Mouse (Mus musculus): ENCODE measurements around the gene Prm1.

Gene Prm1

GRCm38 (mm10) chr16:10783883-10784792 lies 21.5 kb downstream of the Prm1 start:
- in situ Hi-C loops (cut with MboI, MseI): loop anchor here (10.0 kb wide), 1 partner anchor 51 kb away; the partner anchor contains the start of gene Rmi2

GRCm38 (mm10) chr16:10783451-10783850 lies 22.2 kb downstream of the Prm1 start:
- in situ Hi-C loops (cut with MboI, MseI): loop anchor here (10.0 kb wide), 1 partner anchor 51 kb away; the partner anchor contains the start of gene Rmi2

- in situ Hi-C loops (cut with MboI, MseI): loop anchor here (10.0 kb wide), 1 partner anchor 52 kb away; the partner anchor contains the start of gene Rmi2
Measured at GRCm38 (mm10) chr16:10783152-10783434, 22.5 kb downstream of the Prm1 start.

GRCm38 (mm10) chr16:10782377-10783151 lies 23.1 kb downstream of the Prm1 start:
- in situ Hi-C loops (cut with MboI, MseI): loop anchor here (10.0 kb wide), 1 partner anchor 52 kb away; the partner anchor contains the start of gene Rmi2

GRCm38 (mm10) chr16:10781862-10782371 lies 23.7 kb downstream of the Prm1 start:
- in situ Hi-C loops (cut with MboI, MseI): loop anchor here (10.0 kb wide), 1 partner anchor 53 kb away; the partner anchor contains the start of gene Rmi2

- in situ Hi-C loops (cut with MboI, MseI): loop anchor here (10.0 kb wide), 1 partner anchor 54 kb away; the partner anchor contains the start of gene Rmi2
Measured at GRCm38 (mm10) chr16:10780631-10781120, 25.0 kb downstream of the Prm1 start.

- in situ Hi-C loops (cut with MboI, MseI): no loop called here
Measured at GRCm38 (mm10) chr16:10777579-10778160, 28.0 kb downstream of the Prm1 start.

GRCm38 (mm10) chr16:10776322-10776721 lies 29.3 kb downstream of the Prm1 start:
- in situ Hi-C loops (cut with MboI, MseI): no loop called here

GRCm38 (mm10) chr16:10774726-10775125 lies 30.9 kb downstream of the Prm1 start:
- in situ Hi-C loops (cut with MboI, MseI): loop anchor here (5.0 kb wide), 1 partner anchor 112 kb away; no protein-coding TSS in a partner anchor

GRCm38 (mm10) chr16:10773543-10773942 lies 32.1 kb downstream of the Prm1 start:
- in situ Hi-C loops (cut with MboI, MseI): loop anchor here (5.0 kb wide), 1 partner anchor 111 kb away; no protein-coding TSS in a partner anchor

GRCm38 (mm10) chr16:10771769-10772510 lies 33.7 kb downstream of the Prm1 start:
- in situ Hi-C loops (cut with MboI, MseI): loop anchor here (5.0 kb wide), 1 partner anchor 110 kb away; no protein-coding TSS in a partner anchor

- in situ Hi-C loops (cut with MboI, MseI): loop anchor here (5.0 kb wide), 1 partner anchor 108 kb away; no protein-coding TSS in a partner anchor
Measured at GRCm38 (mm10) chr16:10770531-10771325, 34.9 kb downstream of the Prm1 start.

- in situ Hi-C loops (cut with MboI, MseI): loop anchor here (5.0 kb wide), 1 partner anchor 107 kb away; no protein-coding TSS in a partner anchor
Measured at GRCm38 (mm10) chr16:10769661-10770060, 36.0 kb downstream of the Prm1 start.

GRCm38 (mm10) chr16:10768821-10769220 lies 36.8 kb downstream of the Prm1 start:
- in situ Hi-C loops (cut with MboI, MseI): no loop called here

GRCm38 (mm10) chr16:10767158-10767557 lies 38.5 kb downstream of the Prm1 start:
- in situ Hi-C loops (cut with MboI, MseI): no loop called here

GRCm38 (mm10) chr16:10764323-10764722 lies 41.3 kb downstream of the Prm1 start:
- in situ Hi-C loops (cut with MboI, MseI): no loop called here

GRCm38 (mm10) chr16:10763540-10764264 lies 41.9 kb downstream of the Prm1 start:
- in situ Hi-C loops (cut with MboI, MseI): no loop called here

GRCm38 (mm10) chr16:10762569-10763180 lies 43.0 kb downstream of the Prm1 start:
- in situ Hi-C loops (cut with MboI, MseI): no loop called here
